Mouse (Mus musculus) MEL (cell line): Measurements from ENCODE around the gene Carnmt1.
A peak's percentile ranks its signal among the peaks of the same experiment; 100 is the strongest.

Experiments
- CHD2 ChIP-seq: IDR thresholded peaks from 2 replicates; pipeline ENCODE4 v1.6.1; 2011; ENCODE audit warnings: low read length, improper control_type of control experiment
- ELF1 ChIP-seq: IDR thresholded peaks from 2 replicates; pipeline ENCODE4 v1.6.1; 2014; ENCODE audit warnings: low read depth, mild to moderate bottlenecking, inconsistent platforms, low read length, improper control_type of control experiment, moderate library complexity
- MAX ChIP-seq: IDR thresholded peaks from 2 replicates; pipeline ENCODE4 v1.6.1; 2011; ENCODE audit warnings: low read length, improper control_type of control experiment
- POLR2A ChIP-seq, 2 experiments: IDR thresholded peaks; 2 replicates each; pipeline ENCODE4 v1.6.1; 2011 to 2012; ENCODE audit warnings: low read length in 2 of 2, mild to moderate bottlenecking in 2 of 2, control low read depth in 1 of 2, improper control_type of control experiment in 1 of 2, low read depth in 1 of 2, moderate library complexity in 1 of 2; ENCODE audit not compliant: control insufficient read depth in 1 of 2, insufficient read depth in 1 of 2, poor library complexity in 1 of 2
- USF2 ChIP-seq, 2 experiments: IDR thresholded peaks; 2 replicates each; pipeline ENCODE4 v1.6.1; 2011 to 2012; ENCODE audit warnings: improper control_type of control experiment in 2 of 2, low read length in 2 of 2, borderline replicate concordance in 1 of 2, inconsistent platforms in 1 of 2, low read depth in 1 of 2, mild to moderate bottlenecking in 1 of 2; ENCODE audit not compliant: insufficient read depth in 1 of 2

- TF ChIP-seq CHD2 (no peak), ELF1 (peak; percentile 85), USF2 (IDR thresholded peaks at IDR 0.05; ENCODE audit: borderline replicate concordance in 1 of 2, insufficient read depth in 1 of 2, low read depth in 1 of 2, low read length in 2 of 2) (no peak), MAX (peak; percentile 66), POLR2A (IDR thresholded peaks at IDR 0.05; ENCODE audit: control insufficient read depth in 1 of 2, insufficient read depth in 1 of 2, low read depth in 1 of 2, low read length in 2 of 2, poor library complexity in 1 of 2) (peak; percentile 61 to 70; a peak in 3 of 4 replicates)
Measured at GRCm38 (mm10) chr19:18712866-18713300, 42.3 kb downstream of the Carnmt1 start, which contains the start of gene D030056L22Rik.
